Mouse (Mus musculus): ENCODE results near the gene Blcap. TPM values are rescaled to one million over a fixed set of nuclear protein-coding genes. Genes with fewer than 3 reads are reported as not detected.

The Blcap gene
- polyA plus RNA-seq, 1 experiment: 56.7 TPM

GRCm38 (mm10) chr2:157534163-157534562, 36.9 kb downstream of the Blcap start:
- Histone ChIP-seq H3K9me3 (replicated peaks; ENCODE audit: control insufficient read depth, insufficient read depth, low read length, poor library complexity, severe bottlenecking) (no peaks in the 10 kb centered on the region; the same call in 1 of the 2 replicates), H3K4me3 (ENCODE audit: low read depth, low read length) (no peak overlapping the region), H3K36me3 (ENCODE audit: control insufficient read depth, insufficient read depth, low read length, poor library complexity, severe bottlenecking) (no peaks in the 10 kb centered on the region), H3K9ac (ENCODE audit: low read depth, poor library complexity, severe bottlenecking) (no peak overlapping the region), H3K4me1 (ENCODE audit: control insufficient read depth, insufficient read depth, low read length) (no peaks in the 10 kb centered on the region), H3K27ac (ENCODE audit: insufficient read depth, low read length) (no peak overlapping the region), H3K27me3 (ENCODE audit: control insufficient read depth, insufficient read depth, low read length, poor library complexity, severe bottlenecking) (no peaks in the 10 kb centered on the region)
- no peak for TF ChIP-seq POLR2A (IDR thresholded peaks at IDR 0.05; ENCODE audit: insufficient read depth, low read length)
- TF ChIP-seq CTCF (IDR thresholded peaks at IDR 0.05; ENCODE audit: low read depth, low read length): no peak
- no peak for TF ChIP-seq EP300 (IDR thresholded peaks at IDR 0.05; ENCODE audit: insufficient read depth, low read depth, low read length)

- H3K9ac ChIP-seq (ENCODE audit: low read depth, poor library complexity, severe bottlenecking): no peak overlapping the region
- H3K36me3 ChIP-seq (ENCODE audit: control insufficient read depth, insufficient read depth, low read length, poor library complexity, severe bottlenecking): no peaks in the 10 kb centered on the region
- no peak overlapping the region for H3K4me3 ChIP-seq (ENCODE audit: low read depth, low read length)
- no peak for TF ChIP-seq POLR2A (IDR thresholded peaks at IDR 0.05; ENCODE audit: insufficient read depth, low read length)
- no peak for TF ChIP-seq CTCF (IDR thresholded peaks at IDR 0.05; ENCODE audit: low read depth, low read length)
- no peak for TF ChIP-seq EP300 (IDR thresholded peaks at IDR 0.05; ENCODE audit: insufficient read depth, low read depth, low read length)
- H3K27ac ChIP-seq (ENCODE audit: insufficient read depth, low read length): no peak overlapping the region
- H3K27me3 ChIP-seq (ENCODE audit: control insufficient read depth, insufficient read depth, low read length, poor library complexity, severe bottlenecking): no peaks in the 10 kb centered on the region
- H3K4me1 ChIP-seq (ENCODE audit: control insufficient read depth, insufficient read depth, low read length): no peaks in the 10 kb centered on the region
- no peaks in the 10 kb centered on the region; the same call in 1 of the 2 replicates for H3K9me3 ChIP-seq (replicated peaks; ENCODE audit: control insufficient read depth, insufficient read depth, low read length, poor library complexity, severe bottlenecking)
Observed at GRCm38 (mm10) chr2:157531681-157532426, 39.2 kb downstream of the Blcap start.

GRCm38 (mm10) chr2:157530056-157530955, 40.8 kb downstream of the Blcap start:
- TF ChIP-seq CTCF (IDR thresholded peaks at IDR 0.05; ENCODE audit: low read depth, low read length): no peak
- no peak for TF ChIP-seq EP300 (IDR thresholded peaks at IDR 0.05; ENCODE audit: insufficient read depth, low read depth, low read length)
- no peak for TF ChIP-seq POLR2A (IDR thresholded peaks at IDR 0.05; ENCODE audit: insufficient read depth, low read length)
- H3K9me3 ChIP-seq (replicated peaks; ENCODE audit: control insufficient read depth, insufficient read depth, low read length, poor library complexity, severe bottlenecking): no peaks in the 10 kb centered on the region; the same call in 1 of the 2 replicates
- H3K27me3 ChIP-seq (ENCODE audit: control insufficient read depth, insufficient read depth, low read length, poor library complexity, severe bottlenecking): no peaks in the 10 kb centered on the region
- no peak overlapping the region for H3K4me3 ChIP-seq (ENCODE audit: low read depth, low read length)
- no peak overlapping the region for H3K9ac ChIP-seq (ENCODE audit: low read depth, poor library complexity, severe bottlenecking)
- no peaks in the 10 kb centered on the region for H3K4me1 ChIP-seq (ENCODE audit: control insufficient read depth, insufficient read depth, low read length)
- no peaks in the 10 kb centered on the region for H3K36me3 ChIP-seq (ENCODE audit: control insufficient read depth, insufficient read depth, low read length, poor library complexity, severe bottlenecking)
- H3K27ac ChIP-seq (ENCODE audit: insufficient read depth, low read length): no peak overlapping the region

- Histone ChIP-seq H3K4me3 (ENCODE audit: low read depth, low read length) (no peak overlapping the region), H3K9me3 (replicated peaks; ENCODE audit: control insufficient read depth, insufficient read depth, low read length, poor library complexity, severe bottlenecking) (no peaks in the 10 kb centered on the region), H3K27ac (ENCODE audit: insufficient read depth, low read length) (no peak overlapping the region), H3K9ac (ENCODE audit: low read depth, poor library complexity, severe bottlenecking) (no peak overlapping the region), H3K27me3 (ENCODE audit: control insufficient read depth, insufficient read depth, low read length, poor library complexity, severe bottlenecking) (no peaks in the 10 kb centered on the region), H3K4me1 (ENCODE audit: control insufficient read depth, insufficient read depth, low read length) (no peaks in the 10 kb centered on the region), H3K36me3 (ENCODE audit: control insufficient read depth, insufficient read depth, low read length, poor library complexity, severe bottlenecking) (no peaks in the 10 kb centered on the region)
- TF ChIP-seq EP300 (IDR thresholded peaks at IDR 0.05; ENCODE audit: insufficient read depth, low read depth, low read length) (no peak), POLR2A (IDR thresholded peaks at IDR 0.05; ENCODE audit: insufficient read depth, low read length) (no peak), CTCF (IDR thresholded peaks at IDR 0.05; ENCODE audit: low read depth, low read length) (no peak)
Observed at GRCm38 (mm10) chr2:157522556-157522955, 48.5 kb downstream of the Blcap start.

GRCm38 (mm10) chr2:157520496-157520895, 50.6 kb downstream of the Blcap start:
- H3K27me3 ChIP-seq (ENCODE audit: control insufficient read depth, insufficient read depth, low read length, poor library complexity, severe bottlenecking): no peaks in the 10 kb centered on the region
- TF ChIP-seq CTCF (IDR thresholded peaks at IDR 0.05; ENCODE audit: low read depth, low read length) (no peak), EP300 (IDR thresholded peaks at IDR 0.05; ENCODE audit: insufficient read depth, low read depth, low read length) (no peak), POLR2A (IDR thresholded peaks at IDR 0.05; ENCODE audit: insufficient read depth, low read length) (no peak)
- H3K4me1 ChIP-seq (ENCODE audit: control insufficient read depth, insufficient read depth, low read length): no peaks in the 10 kb centered on the region
- no peaks in the 10 kb centered on the region for H3K36me3 ChIP-seq (ENCODE audit: control insufficient read depth, insufficient read depth, low read length, poor library complexity, severe bottlenecking)
- H3K9me3 ChIP-seq (replicated peaks; ENCODE audit: control insufficient read depth, insufficient read depth, low read length, poor library complexity, severe bottlenecking): no peaks in the 10 kb centered on the region
- no peak overlapping the region for H3K9ac ChIP-seq (ENCODE audit: low read depth, poor library complexity, severe bottlenecking)
- H3K4me3 ChIP-seq (ENCODE audit: low read depth, low read length): no peak overlapping the region
- H3K27ac ChIP-seq (ENCODE audit: insufficient read depth, low read length): no peak overlapping the region
